Mouse (Mus musculus) embryonic fibroblast, embryonic 13.5 days (primary cell): ENCODE data around the gene Map3k4.

Experiments
- CTCF ChIP-seq: IDR thresholded peaks from 2 replicates; pipeline ENCODE4 v1.5.1; 2011; ENCODE audit warnings: mild to moderate bottlenecking, control low read depth, low read length, moderate library complexity, borderline replicate concordance; ENCODE audit not compliant: insufficient read depth
- POLR2A ChIP-seq: IDR thresholded peaks from 2 replicates; pipeline ENCODE4 v1.6.1; 2011; ENCODE audit warnings: low read depth, mild to moderate bottlenecking, control low read depth, low read length, moderate library complexity

DNA sequence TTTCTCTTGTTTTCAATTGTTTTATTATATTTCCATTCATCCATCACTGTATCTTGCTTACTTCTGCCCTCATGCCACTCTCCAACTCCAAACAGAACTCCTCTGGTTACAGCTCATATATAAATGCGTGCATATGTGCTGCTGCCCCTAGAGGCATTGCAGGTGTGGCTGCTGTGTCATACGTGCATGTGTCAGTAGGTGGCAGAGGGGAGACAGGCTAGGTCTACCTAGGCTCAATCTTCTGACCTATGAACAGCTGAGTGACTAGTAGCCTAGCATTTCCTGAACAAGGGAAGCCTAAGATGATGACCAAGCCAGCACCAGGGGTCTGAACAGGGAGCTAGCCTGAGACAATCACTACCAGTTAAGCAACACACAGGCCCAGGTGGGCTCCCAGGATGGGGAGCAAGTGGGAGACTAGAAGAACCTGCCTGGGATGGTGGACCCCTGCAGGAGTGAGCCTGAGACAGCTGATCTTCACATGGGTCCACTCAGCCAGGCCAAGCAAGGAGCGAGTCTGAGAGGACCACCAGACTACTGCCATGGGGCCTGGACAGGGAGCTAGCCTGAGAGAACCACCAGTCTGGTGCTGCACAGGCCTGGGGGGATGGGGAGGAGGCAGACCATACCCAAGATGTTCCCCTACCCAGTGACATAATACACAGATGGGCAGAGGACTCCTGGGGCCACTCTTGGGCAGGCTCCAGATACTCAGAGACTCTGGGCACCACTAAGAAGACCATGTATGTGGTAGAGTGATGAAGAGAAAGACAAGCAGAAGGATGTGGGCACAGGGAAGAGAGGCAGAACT is 17.5 kb downstream of the Map3k4 start:
- peak; percentile 90; the same call in 1 of the 2 replicates for TF ChIP-seq CTCF
- TF ChIP-seq POLR2A, result no peak
